Mouse (Mus musculus) heart, embryonic 11.5 days (tissue): ENCODE measurements at regions not wholly inside any gene's neighbourhood (a gene's known extent, or its start where the extent isn't known, plus 50 kb on each side); places are given as distances from the start of the nearest gene placed in this dataset.

Experiments
- ATAC-seq: fragments of 200-750 bp; cut with Nextera tagmentation; replicated peaks from 2 replicates; pipeline ENCODE4 v1.8.0; 2017; ENCODE audit warnings: moderate library complexity; ENCODE audit not compliant: insufficient number of reproducible peaks, low FRiP score, low TSS enrichment
- H3K27ac ChIP-seq: fragments of 300-500 bp; sonication (generic); 2 replicates; pipeline ENCODE4 v1.5.1; 2014; ENCODE audit warnings: mild to moderate bottlenecking, low read depth, low read length
- H3K27me3 ChIP-seq: fragments of 300-500 bp; sonication (generic); 2 replicates; pipeline ENCODE4 v1.6.1; 2014; ENCODE audit warnings: mild to moderate bottlenecking, low read length, mixed read lengths; ENCODE audit not compliant: control insufficient read depth, insufficient read depth
- H3K36me3 ChIP-seq: fragments of 300-500 bp; sonication (generic); 2 replicates; pipeline ENCODE4 v1.6.1; 2014; ENCODE audit warnings: mild to moderate bottlenecking, low read length, moderate library complexity, mixed read lengths; ENCODE audit not compliant: control insufficient read depth, insufficient read depth
- H3K4me1 ChIP-seq: fragments of 300-500 bp; sonication (generic); 2 replicates; pipeline ENCODE4 v1.6.1; 2014; ENCODE audit warnings: low read length; ENCODE audit not compliant: control insufficient read depth, insufficient read depth
- H3K4me2 ChIP-seq: fragments of 300-500 bp; sonication (generic); 2 replicates; pipeline ENCODE4 v1.6.1; 2014; ENCODE audit warnings: mild to moderate bottlenecking, moderate library complexity
- H3K4me3 ChIP-seq: fragments of 300-500 bp; sonication (generic); 2 replicates; pipeline ENCODE4 v1.5.1; 2014; ENCODE audit warnings: low read depth, low read length
- H3K9ac ChIP-seq: fragments of 300-500 bp; sonication (generic); 2 replicates; pipeline ENCODE4 v1.6.1; 2014; ENCODE audit warnings: mild to moderate bottlenecking, low read depth, low read length, moderate library complexity
- H3K9me3 ChIP-seq: fragments of 300-500 bp; sonication (generic); replicated peaks from 2 replicates; pipeline ENCODE4 v1.6.1; 2016; ENCODE audit warnings: low read length; ENCODE audit not compliant: control insufficient read depth
- WGBS: fragments of 180-500 bp; shearing (Covaris S2); extraction: QIAGEN DNeasy Blood & Tissue Kit; methylation state at CpG from one replicate; pipeline ENCODE4 v1.1.7; 2014; ENCODE audit not compliant: insufficient replicate concordance; 5-methylcytosine and 5-hydroxymethylcytosine counted together

DNA sequence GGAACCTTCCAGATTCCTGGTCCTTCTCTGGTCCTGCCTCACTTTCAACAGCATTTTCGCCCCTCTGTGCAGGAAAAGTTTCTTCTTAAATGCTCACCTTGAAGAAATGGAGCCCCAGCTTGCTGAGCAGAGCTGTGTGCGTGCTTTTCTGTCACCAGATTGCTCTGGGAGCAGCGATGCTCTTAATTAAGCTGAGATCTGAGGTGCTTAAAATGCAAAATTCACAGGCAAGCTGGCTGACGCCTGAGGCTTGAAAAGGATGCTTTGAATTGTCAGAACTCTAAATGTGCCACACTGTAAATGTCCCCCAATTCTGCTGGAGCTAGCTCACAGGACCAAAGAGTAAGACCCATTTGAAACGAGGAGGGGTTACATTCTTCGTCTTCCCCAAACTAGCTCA, 73.6 kb upstream of the Gm11042 start:
- H3K27ac ChIP-seq: no peak overlapping the region
- no peak overlapping the region for H3K4me2 ChIP-seq
- no peaks in the 10 kb centered on the region for H3K27me3 ChIP-seq
- no peaks in the 10 kb centered on the region for H3K9me3 ChIP-seq
- H3K9ac ChIP-seq: no peak overlapping the region
- no peaks in the 10 kb centered on the region for H3K36me3 ChIP-seq
- no peak for ATAC-seq
- 70% methylated on average over 6 of the region's 6 CpGs for WGBS
- H3K4me3 ChIP-seq: no peak overlapping the region
- H3K4me1 ChIP-seq: no peaks in the 10 kb centered on the region
